Mouse (Mus musculus) E14TG2a.4 (cell line): ENCODE data around the gene Nt5c2.

Source experiments
- CTCF ChIP-seq: conservative IDR thresholded peaks from 2 replicates; pipeline ENCODE4 v1.5.1; 2014; ENCODE audit warnings: low read length
- POU5F1 ChIP-seq: IDR thresholded peaks from 2 replicates; pipeline ENCODE4 v1.6.1; 2014; ENCODE audit warnings: low read length, borderline replicate concordance

DNA sequence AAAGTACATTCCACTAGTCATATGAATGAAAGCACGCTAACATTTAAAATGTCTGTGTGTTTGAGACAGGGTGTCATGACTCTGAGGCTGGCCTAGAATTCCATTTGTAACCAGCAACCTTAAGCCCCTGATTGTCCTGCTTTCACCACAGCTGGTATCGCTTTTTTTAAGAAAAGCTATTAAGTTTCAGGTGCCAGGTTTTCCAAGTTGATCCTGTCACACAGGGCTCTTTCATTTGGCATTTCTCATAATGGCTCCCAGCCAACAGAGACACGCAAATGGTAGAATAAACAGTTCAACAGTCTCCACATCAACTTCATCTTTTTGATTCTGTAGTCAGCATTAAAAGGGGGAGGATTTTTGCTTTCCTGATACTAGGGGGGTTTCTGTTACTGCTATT is 56.4 kb downstream of the Nt5c2 start:
- TF ChIP-seq CTCF (no peak), POU5F1 (no peak)
